Mouse (Mus musculus): ENCODE measurements at regions not wholly inside any gene's neighbourhood (a gene's known extent, or its start where the extent isn't known, plus 50 kb on each side); places are given as distances from the start of the nearest gene placed in this dataset.

GRCm38 (mm10) chr9:30766171-30766570 lies 156.1 kb downstream of the Adamts15 start:
- H3K4me3 ChIP-seq (ENCODE audit: insufficient read depth, low read depth, low read length) = no peak overlapping the region
- no peak overlapping the region for H3K27ac ChIP-seq (ENCODE audit: insufficient read depth, low read depth, low read length)
- no peaks in the 10 kb centered on the region for H3K4me1 ChIP-seq (ENCODE audit: control insufficient read depth, insufficient read depth, low read length)
- TF ChIP-seq POLR2A (IDR thresholded peaks at IDR 0.05; ENCODE audit: insufficient read depth, low read depth, low read length) (no peak), CTCF (IDR thresholded peaks at IDR 0.05; ENCODE audit: insufficient read depth, low read depth, low read length) (no peak)
- WGBS = 89% methylated on average over 3 of the region's 3 CpGs

GRCm38 (mm10) chr9:30765017-30765569 lies 157.2 kb downstream of the Adamts15 start:
- H3K27ac ChIP-seq (ENCODE audit: insufficient read depth, low read depth, low read length) = no peak overlapping the region
- no peak for TF ChIP-seq POLR2A (IDR thresholded peaks at IDR 0.05; ENCODE audit: insufficient read depth, low read depth, low read length)
- no peak overlapping the region for H3K4me3 ChIP-seq (ENCODE audit: insufficient read depth, low read depth, low read length)
- 86% methylated on average over 7 of the region's 7 CpGs for WGBS
- no peaks in the 10 kb centered on the region for H3K4me1 ChIP-seq (ENCODE audit: control insufficient read depth, insufficient read depth, low read length)

- TF ChIP-seq CTCF (IDR thresholded peaks at IDR 0.05; ENCODE audit: insufficient read depth, low read depth, low read length) = no peak
- no peak for TF ChIP-seq POLR2A (IDR thresholded peaks at IDR 0.05; ENCODE audit: insufficient read depth, low read depth, low read length)
- 50% methylated on average over 1 of the region's 1 CpGs for WGBS
- H3K27ac ChIP-seq (ENCODE audit: insufficient read depth, low read depth, low read length) = no peak overlapping the region
- H3K4me3 ChIP-seq (ENCODE audit: insufficient read depth, low read depth, low read length) = no peak overlapping the region
- H3K4me1 ChIP-seq (ENCODE audit: control insufficient read depth, insufficient read depth, low read length) = no peaks in the 10 kb centered on the region
These were observed 159.3 kb downstream of the Adamts15 start for GRCm38 (mm10) chr9:30762913-30763312.

GRCm38 (mm10) chr9:30758121-30758520 lies 164.1 kb downstream of the Adamts15 start:
- no peaks in the 10 kb centered on the region for H3K4me1 ChIP-seq (ENCODE audit: control insufficient read depth, insufficient read depth, low read length)
- no peak overlapping the region for H3K4me3 ChIP-seq (ENCODE audit: insufficient read depth, low read depth, low read length)
- WGBS = 96% methylated on average over 3 of the region's 3 CpGs
- H3K27ac ChIP-seq (ENCODE audit: insufficient read depth, low read depth, low read length) = no peak overlapping the region
- TF ChIP-seq POLR2A (IDR thresholded peaks at IDR 0.05; ENCODE audit: insufficient read depth, low read depth, low read length) (no peak), CTCF (IDR thresholded peaks at IDR 0.05; ENCODE audit: insufficient read depth, low read depth, low read length) (no peak)

- TF ChIP-seq CTCF (IDR thresholded peaks at IDR 0.05; ENCODE audit: insufficient read depth, low read depth, low read length) (no peak), POLR2A (IDR thresholded peaks at IDR 0.05; ENCODE audit: insufficient read depth, low read depth, low read length) (no peak)
- Histone ChIP-seq H3K4me1 (ENCODE audit: control insufficient read depth, insufficient read depth, low read length) (no peaks in the 10 kb centered on the region), H3K4me3 (ENCODE audit: insufficient read depth, low read depth, low read length) (no peak overlapping the region), H3K27ac (ENCODE audit: insufficient read depth, low read depth, low read length) (no peak overlapping the region)
- 91% methylated on average over 8 of the region's 8 CpGs for WGBS
These were observed 164.8 kb downstream of the Adamts15 start for GRCm38 (mm10) chr9:30757406-30757805.

GRCm38 (mm10) chr9:30756796-30757195 lies 165.5 kb downstream of the Adamts15 start:
- Histone ChIP-seq H3K27ac (ENCODE audit: insufficient read depth, low read depth, low read length) (no peak overlapping the region), H3K4me1 (ENCODE audit: control insufficient read depth, insufficient read depth, low read length) (no peaks in the 10 kb centered on the region), H3K4me3 (ENCODE audit: insufficient read depth, low read depth, low read length) (no peak overlapping the region)
- TF ChIP-seq POLR2A (IDR thresholded peaks at IDR 0.05; ENCODE audit: insufficient read depth, low read depth, low read length) = no peak
- no peak for TF ChIP-seq CTCF (IDR thresholded peaks at IDR 0.05; ENCODE audit: insufficient read depth, low read depth, low read length)
- 90% methylated on average over 4 of the region's 4 CpGs for WGBS

GRCm38 (mm10) chr9:30755586-30755985 lies 166.7 kb downstream of the Adamts15 start:
- TF ChIP-seq CTCF (IDR thresholded peaks at IDR 0.05; ENCODE audit: insufficient read depth, low read depth, low read length) = no peak
- TF ChIP-seq POLR2A (IDR thresholded peaks at IDR 0.05; ENCODE audit: insufficient read depth, low read depth, low read length) = no peak
- H3K4me1 ChIP-seq (ENCODE audit: control insufficient read depth, insufficient read depth, low read length) = no peaks in the 10 kb centered on the region
- no peak overlapping the region for H3K27ac ChIP-seq (ENCODE audit: insufficient read depth, low read depth, low read length)
- no peak overlapping the region for H3K4me3 ChIP-seq (ENCODE audit: insufficient read depth, low read depth, low read length)
- WGBS = 94% methylated on average over 1 of the region's 1 CpGs

GRCm38 (mm10) chr9:30754826-30755225 lies 167.4 kb downstream of the Adamts15 start:
- Histone ChIP-seq H3K4me1 (ENCODE audit: control insufficient read depth, insufficient read depth, low read length) (no peaks in the 10 kb centered on the region), H3K27ac (ENCODE audit: insufficient read depth, low read depth, low read length) (no peak overlapping the region), H3K4me3 (ENCODE audit: insufficient read depth, low read depth, low read length) (no peak overlapping the region)
- WGBS = 93% methylated on average over 5 of the region's 5 CpGs
- no peak for TF ChIP-seq CTCF (IDR thresholded peaks at IDR 0.05; ENCODE audit: insufficient read depth, low read depth, low read length)
- no peak for TF ChIP-seq POLR2A (IDR thresholded peaks at IDR 0.05; ENCODE audit: insufficient read depth, low read depth, low read length)

- H3K4me3 ChIP-seq (ENCODE audit: insufficient read depth, low read depth, low read length) = no peak overlapping the region
- WGBS = 28% methylated on average over 9 of the region's 9 CpGs
- no peaks in the 10 kb centered on the region for H3K4me1 ChIP-seq (ENCODE audit: control insufficient read depth, insufficient read depth, low read length)
- no peak overlapping the region for H3K27ac ChIP-seq (ENCODE audit: insufficient read depth, low read depth, low read length)
- TF ChIP-seq CTCF (IDR thresholded peaks at IDR 0.05; ENCODE audit: insufficient read depth, low read depth, low read length) (no peak), POLR2A (IDR thresholded peaks at IDR 0.05; ENCODE audit: insufficient read depth, low read depth, low read length) (no peak)
These were observed 178.8 kb downstream of the Adamts15 start for GRCm38 (mm10) chr9:30743471-30743870.

All from olfactory bulb, adult 2 months (tissue).